Mouse (Mus musculus) G1E (cell line): ENCODE measurements at regions not wholly inside any gene's neighbourhood (a gene's known extent, or its start where the extent isn't known, plus 50 kb on each side); places are given as distances from the start of the nearest gene placed in this dataset.

Source experiments
- ATAC-seq: 2 replicates; pipeline ENCODE4 v1.8.0; 2016; ENCODE audit warnings: mild to moderate bottlenecking; ENCODE audit not compliant: insufficient number of reproducible peaks, poor library complexity, low FRiP score, severe bottlenecking; ENCODE audit errors: extremely low read depth
- DNase-seq: peaks from one replicate; pipeline ENCODE4 v3.0.0; 2012; ENCODE audit warnings: low spot score
- H3K27me3 ChIP-seq: 2 replicates; pipeline ENCODE4 v1.6.1; 2012; ENCODE audit warnings: mild to moderate bottlenecking, low read length, inconsistent platforms; ENCODE audit not compliant: insufficient read depth
- H3K36me3 ChIP-seq: replicated peaks from 2 replicates; pipeline ENCODE3; 2012; ENCODE audit warnings: mild to moderate bottlenecking, inconsistent platforms
- H3K4me1 ChIP-seq: 2 replicates; pipeline ENCODE4 v1.6.1; 2012; ENCODE audit warnings: low read depth, low read length, inconsistent platforms, mixed read lengths; ENCODE audit not compliant: insufficient read depth
- H3K4me3 ChIP-seq: 2 replicates; pipeline ENCODE4 v1.5.1; 2012; ENCODE audit warnings: low read depth, mild to moderate bottlenecking, inconsistent platforms, low read length, moderate library complexity, mixed read lengths
- H3K9me3 ChIP-seq: replicated peaks from 2 replicates; pipeline ENCODE4 v1.6.1; 2012; ENCODE audit warnings: inconsistent platforms
- CTCF ChIP-seq: IDR thresholded peaks from 2 replicates; pipeline ENCODE4 v1.5.1; 2012; ENCODE audit warnings: low read depth, low read length, inconsistent platforms, mixed read lengths
- GATA1 ChIP-seq: IDR thresholded peaks from 2 replicates; pipeline ENCODE4 v1.6.1; 2012; ENCODE audit warnings: borderline replicate concordance, low read length, inconsistent platforms, mixed read lengths
- GATA2 ChIP-seq: IDR thresholded peaks from 2 replicates; pipeline ENCODE4 v1.6.1; 2012; ENCODE audit warnings: low read depth, low read length, inconsistent platforms, borderline replicate concordance
- POLR2AphosphoS5 ChIP-seq: IDR thresholded peaks from 2 replicates; pipeline ENCODE4 v1.6.1; 2012; ENCODE audit warnings: low read depth, low read length, inconsistent platforms; ENCODE audit not compliant: insufficient replicate concordance
- TAL1 ChIP-seq: conservative IDR thresholded peaks from 2 replicates; pipeline ENCODE4 v1.6.1; 2012; ENCODE audit warnings: low read depth, low read length, inconsistent platforms, mixed read lengths

DNA sequence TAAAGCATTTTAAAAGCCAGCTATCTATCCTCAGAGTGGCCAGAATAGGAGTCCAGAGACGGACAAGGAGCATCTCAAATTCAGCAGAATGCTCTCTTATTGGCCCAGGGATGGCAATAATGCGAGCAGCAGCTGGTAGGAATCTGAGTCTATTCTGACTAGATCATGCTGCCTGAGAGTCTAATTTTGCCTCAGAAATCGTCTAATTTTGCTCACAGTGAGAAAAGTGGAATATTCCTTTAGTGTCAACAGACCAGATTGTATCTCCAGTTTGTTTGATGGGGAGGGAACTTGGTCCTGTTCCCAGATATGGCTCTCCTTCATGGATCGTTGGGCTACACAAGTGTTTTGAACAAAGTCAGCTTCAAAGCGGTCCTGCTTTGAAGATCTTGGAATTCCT lies 525.2 kb downstream of the Rnf144b start:
- DNase-seq (no peak), ATAC-seq (no peak)
- no peaks in the 10 kb centered on the region for H3K36me3 ChIP-seq
- H3K4me3 ChIP-seq, result no peak overlapping the region
- no peaks in the 10 kb centered on the region for H3K27me3 ChIP-seq
- no peak for TF ChIP-seq GATA2
- TF ChIP-seq GATA1, result no peak
- TF ChIP-seq CTCF, result no peak
- peaks cover 33% of the 10 kb centered on the region for H3K9me3 ChIP-seq
- H3K4me1 ChIP-seq, result no peaks in the 10 kb centered on the region

DNA sequence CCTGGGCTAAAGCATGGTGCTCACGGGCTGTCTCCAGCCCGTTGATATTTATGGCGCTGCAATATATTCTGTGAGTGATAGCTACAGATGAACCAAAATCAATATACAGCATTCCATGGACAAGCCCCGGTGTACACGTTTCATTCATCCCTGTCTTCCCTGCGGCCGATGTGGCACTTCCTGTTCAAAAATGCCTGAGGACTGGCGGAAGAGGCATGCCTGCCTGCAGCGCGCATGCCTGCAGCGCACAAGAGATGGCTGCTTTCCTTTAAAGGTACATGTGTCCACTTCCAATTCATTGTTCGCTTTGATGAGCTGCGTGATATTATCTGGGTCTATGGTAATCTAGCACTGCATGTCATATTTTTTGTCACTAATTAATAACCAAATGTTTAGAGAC lies 527.6 kb downstream of the Rnf144b start:
- ATAC-seq (no peak), DNase-seq (no peak)
- TF ChIP-seq GATA1 (no peak), GATA2 (no peak), POLR2AphosphoS5 (no peak), TAL1 (no peak)
- no peak overlapping the region for H3K4me3 ChIP-seq
- peaks cover 24% of the 10 kb centered on the region for H3K9me3 ChIP-seq
- no peaks in the 10 kb centered on the region for H3K27me3 ChIP-seq
- no peaks in the 10 kb centered on the region for H3K36me3 ChIP-seq
- H3K4me1 ChIP-seq, result no peaks in the 10 kb centered on the region

DNA sequence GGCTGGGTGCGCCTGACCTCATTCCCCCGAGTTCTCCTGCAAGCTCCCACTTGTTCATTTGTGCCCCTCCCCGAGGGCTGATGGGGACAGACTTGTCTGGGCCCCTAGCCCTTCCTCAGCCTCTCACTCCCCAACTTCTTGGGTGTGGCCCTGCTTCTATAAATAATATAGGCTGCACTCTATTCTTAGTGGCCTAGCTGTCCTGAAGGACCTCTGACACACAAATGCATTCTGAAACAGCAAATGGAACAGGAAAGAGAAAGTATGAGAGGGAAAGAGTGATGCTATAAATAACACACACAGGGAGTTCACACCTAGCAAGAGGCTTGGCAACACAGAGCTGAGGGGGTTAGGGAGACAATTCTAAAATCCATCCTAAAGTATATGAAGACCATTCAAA lies 544.0 kb downstream of the Rnf144b start:
- ATAC-seq (no peak), DNase-seq (no peak)
- H3K36me3 ChIP-seq, result no peaks in the 10 kb centered on the region
- H3K27me3 ChIP-seq, result no peaks in the 10 kb centered on the region
- TF ChIP-seq GATA2 (no peak), CTCF (no peak), GATA1 (no peak)
- no peak overlapping the region for H3K4me3 ChIP-seq
- peaks cover 26% of the 10 kb centered on the region for H3K9me3 ChIP-seq
- no peaks in the 10 kb centered on the region for H3K4me1 ChIP-seq

DNA sequence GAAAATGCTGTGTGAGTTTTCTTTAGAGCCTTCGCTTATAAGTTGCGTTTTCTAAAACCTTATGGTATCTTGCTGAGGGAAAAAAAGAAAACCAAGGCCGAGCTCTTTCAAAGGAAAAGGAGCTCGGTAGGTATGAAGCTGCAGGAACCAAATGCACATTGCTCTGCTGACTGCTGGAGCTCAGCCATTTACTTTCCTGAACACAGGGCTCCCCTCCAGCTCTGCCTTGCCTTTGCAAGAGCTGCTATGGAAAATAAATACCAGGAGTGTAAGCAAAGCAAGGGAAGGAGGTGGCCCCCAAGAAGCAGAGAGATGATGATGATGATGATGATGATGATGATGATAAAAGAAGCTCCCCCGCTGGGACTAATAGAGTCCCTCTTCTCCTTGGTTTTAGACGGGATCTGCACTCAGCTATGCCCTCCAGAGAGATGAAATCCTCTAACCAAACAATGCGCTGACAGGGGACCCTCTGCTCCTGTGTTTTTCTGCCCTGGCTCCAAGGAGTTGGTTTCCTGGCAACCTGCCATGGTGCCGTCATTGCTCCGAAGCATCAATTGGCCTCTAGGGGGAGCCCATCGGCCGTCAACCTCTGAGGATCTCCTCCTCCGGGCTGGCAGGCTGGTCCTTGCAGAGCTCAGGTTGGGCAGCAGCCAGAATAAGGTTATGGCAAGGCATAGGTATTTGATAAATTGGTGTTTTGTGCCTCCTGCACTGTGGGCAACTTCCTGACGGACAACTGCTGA lies 544.7 kb downstream of the Rnf144b start:
- DNase-seq (no peak), ATAC-seq (no peak)
- TF ChIP-seq GATA1 (no peak), CTCF (no peak), POLR2AphosphoS5 (no peak), GATA2 (no peak), TAL1 (no peak)
- Histone ChIP-seq H3K27me3 (no peaks in the 10 kb centered on the region), H3K36me3 (no peaks in the 10 kb centered on the region), H3K4me1 (no peaks in the 10 kb centered on the region), H3K9me3 (peaks cover 26% of the 10 kb centered on the region), H3K4me3 (no peak overlapping the region)

DNA sequence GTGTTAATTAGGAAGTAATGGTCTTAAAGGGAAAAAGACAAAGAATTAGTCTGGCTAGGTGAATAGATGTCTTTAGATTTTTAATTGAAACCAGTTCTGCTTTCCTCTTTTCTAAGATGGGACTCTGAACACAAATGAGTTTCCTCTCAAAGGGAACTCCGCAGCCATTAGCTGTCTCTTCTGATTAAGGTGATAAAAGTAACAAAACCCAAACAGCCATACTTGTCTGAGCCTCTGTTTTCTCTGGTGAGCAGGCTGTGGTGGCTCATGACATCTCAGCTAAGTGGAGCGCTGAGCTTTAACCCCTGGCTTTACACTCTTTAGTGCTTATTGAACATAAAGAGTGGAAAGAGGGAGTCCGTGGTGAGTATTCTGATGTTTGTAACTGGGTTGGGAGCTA lies 565.7 kb downstream of the Rnf144b start:
- Histone ChIP-seq H3K9me3 (peaks cover 15% of the 10 kb centered on the region), H3K27me3 (no peaks in the 10 kb centered on the region), H3K4me1 (no peaks in the 10 kb centered on the region), H3K4me3 (no peak overlapping the region), H3K36me3 (no peaks in the 10 kb centered on the region)
- TF ChIP-seq CTCF (no peak), GATA2 (no peak), POLR2AphosphoS5 (no peak), GATA1 (no peak), TAL1 (no peak)
- ATAC-seq, result no peak
- no peak for DNase-seq

DNA sequence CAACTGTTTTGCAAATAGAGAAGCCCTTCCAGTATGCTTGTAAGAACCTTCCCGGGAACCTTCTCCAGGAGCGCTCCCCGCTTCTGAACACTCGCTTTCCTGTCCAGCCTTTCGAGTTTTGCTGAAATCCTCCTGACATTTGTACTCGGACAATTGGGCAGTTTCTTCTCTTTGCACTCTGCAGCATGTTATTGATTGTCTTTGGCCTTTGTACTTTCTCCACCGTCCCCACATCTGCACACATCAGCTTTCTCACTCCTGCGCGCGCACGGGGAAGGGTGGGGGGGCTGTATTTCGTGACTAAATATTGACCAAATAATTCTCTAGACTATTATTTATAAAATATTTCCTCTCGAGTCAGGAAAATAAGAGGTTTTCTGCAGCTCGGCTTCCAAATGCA lies 567.2 kb upstream of the Id4 start:
- Histone ChIP-seq H3K27me3 (no peaks in the 10 kb centered on the region), H3K4me1 (no peaks in the 10 kb centered on the region), H3K4me3 (no peak overlapping the region), H3K36me3 (no peaks in the 10 kb centered on the region), H3K9me3 (peaks cover 18% of the 10 kb centered on the region)
- TF ChIP-seq TAL1 (no peak), GATA2 (no peak), GATA1 (no peak), CTCF (no peak), POLR2AphosphoS5 (no peak)
- DNase-seq (no peak), ATAC-seq (no peak)

DNA sequence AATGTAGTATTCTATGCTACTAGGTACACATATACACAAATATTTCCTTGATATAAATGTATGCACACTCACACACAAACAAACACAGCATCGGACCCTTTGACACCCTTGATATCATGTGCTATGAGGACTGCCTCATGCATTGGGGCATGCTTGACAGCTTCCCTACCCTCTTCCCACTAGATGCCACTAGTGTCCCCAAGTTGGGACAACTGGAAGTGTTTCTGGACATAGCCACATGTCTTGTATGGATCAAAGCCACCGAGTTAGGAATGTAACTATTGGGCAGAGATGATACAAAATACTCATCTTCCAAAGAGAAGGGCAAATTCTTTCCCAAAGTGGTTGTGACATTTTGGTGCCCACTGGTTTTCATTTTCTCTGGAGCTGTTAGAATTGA lies 565.2 kb upstream of the Id4 start:
- no peaks in the 10 kb centered on the region for H3K27me3 ChIP-seq
- TF ChIP-seq TAL1 (no peak), GATA1 (no peak), GATA2 (no peak), CTCF (no peak), POLR2AphosphoS5 (no peak)
- ATAC-seq, result no peak
- no peaks in the 10 kb centered on the region for H3K4me1 ChIP-seq
- no peak for DNase-seq
- H3K36me3 ChIP-seq, result no peaks in the 10 kb centered on the region
- no peak overlapping the region for H3K4me3 ChIP-seq
- peaks cover 18% of the 10 kb centered on the region for H3K9me3 ChIP-seq
